Mouse (Mus musculus) T-helper 2 cell (primary cell): ENCODE data around the gene Ky.

ENCODE experiments used
- in situ Hi-C: fragments of 300-600 bp; cut with MboI, MseI; formaldehyde crosslinking; loops from one replicate; pipeline ENCODE4 v1.15.1; 2025; ENCODE audit warnings: high pct_unique_total_duplicates

Ky gene

GRCm38 (mm10) chr9:102501113-102501512 lies 4.4 kb upstream of the Ky start:
- in situ Hi-C loops = no loop called here

DNA sequence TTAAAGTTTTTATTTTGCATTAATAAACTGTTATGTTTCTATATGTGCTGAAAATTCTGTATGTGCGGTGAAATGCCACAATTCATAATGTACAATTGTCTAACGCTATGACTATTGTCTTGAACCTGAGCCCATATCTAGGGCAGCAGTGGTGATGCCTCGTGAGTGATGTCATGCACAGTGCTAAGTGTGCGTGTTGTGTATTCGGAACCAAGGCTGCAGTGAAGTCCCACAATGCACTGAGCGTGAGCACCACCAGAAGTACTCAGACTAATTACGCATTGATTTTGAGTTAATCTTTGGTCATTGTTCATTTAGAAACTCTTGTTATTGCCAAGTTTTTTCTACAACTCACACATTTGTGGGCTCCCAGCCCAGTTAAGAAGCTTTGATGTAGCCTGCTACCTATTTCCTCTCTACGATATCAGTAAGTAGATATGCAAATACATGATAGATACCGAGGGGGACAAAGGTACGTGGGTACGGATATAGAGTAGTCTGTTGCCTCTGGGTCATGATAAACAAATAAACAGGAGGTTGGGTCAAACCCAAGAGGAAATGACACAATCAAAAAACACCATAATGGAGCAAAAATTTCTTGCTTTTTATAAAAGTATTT lies 3.4 kb upstream of the Ky start:
- in situ Hi-C loops = no loop called here

DNA sequence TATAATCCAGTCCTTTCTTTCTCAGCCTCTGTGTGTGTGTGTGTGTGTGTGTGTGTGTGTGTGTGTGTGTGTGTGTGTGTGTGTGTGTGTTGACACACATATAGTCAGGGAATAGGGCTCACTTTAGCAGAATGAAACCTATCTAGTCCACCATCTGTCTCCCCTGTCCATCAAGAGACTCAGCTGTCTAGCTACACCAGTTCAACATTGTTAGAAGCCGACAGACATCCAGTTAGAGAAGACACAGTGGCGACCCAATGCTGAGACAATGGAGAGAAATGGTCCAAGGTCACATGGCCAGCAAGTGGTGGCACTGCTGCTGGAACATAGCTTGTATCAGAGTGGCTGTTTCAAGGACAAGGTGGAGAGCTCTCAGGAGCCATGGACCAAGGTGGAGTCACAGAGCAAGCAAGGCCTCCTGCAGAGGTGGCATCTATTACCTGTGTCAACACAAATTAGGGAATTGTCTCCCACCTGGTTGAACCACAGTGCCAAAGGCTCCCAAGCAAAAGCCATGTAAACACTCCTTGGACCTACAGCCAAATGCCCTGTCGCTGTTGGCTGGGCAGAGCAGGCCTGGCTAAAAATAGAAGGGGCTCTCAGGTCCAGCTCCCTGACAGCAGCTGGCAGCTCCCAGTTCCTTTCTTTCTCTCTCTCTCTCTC lies 703 bp upstream of the Ky start:
- in situ Hi-C loops = no loop called here

DNA sequence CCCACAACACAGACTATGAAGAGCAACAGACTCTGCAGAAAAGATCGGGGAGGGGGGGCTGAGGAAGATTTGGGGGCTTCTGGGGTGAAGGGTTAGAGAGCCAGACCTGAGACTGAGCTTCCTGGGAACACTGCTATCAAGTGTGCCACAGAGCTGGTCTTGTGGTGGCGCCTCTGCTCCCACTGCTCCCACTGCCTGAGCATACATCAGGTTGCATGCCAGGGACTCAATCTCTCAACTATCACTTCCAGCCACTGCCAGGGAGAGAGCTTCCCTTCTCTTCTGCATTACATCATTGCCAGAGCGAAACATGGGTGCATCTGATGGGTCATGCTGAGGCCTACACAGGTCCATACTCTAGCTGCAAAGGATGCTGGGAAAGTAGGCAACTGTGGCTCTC lies 2.8 kb downstream of the Ky start:
- in situ Hi-C loops = no loop called here

- in situ Hi-C loops = loop anchor here (10.0 kb wide), 1 partner anchor 107 kb away; no protein-coding TSS in a partner anchor
Observed at GRCm38 (mm10) chr9:102511423-102511822, 5.9 kb downstream of the Ky start.

GRCm38 (mm10) chr9:102513578-102513977 lies 8.0 kb downstream of the Ky start:
- in situ Hi-C loops = loop anchor here (10.0 kb wide), 1 partner anchor 109 kb away; no protein-coding TSS in a partner anchor

GRCm38 (mm10) chr9:102518443-102518842 lies 12.9 kb downstream of the Ky start:
- in situ Hi-C loops = loop anchor here (10.0 kb wide), 1 partner anchor 114 kb away; no protein-coding TSS in a partner anchor

- in situ Hi-C loops = no loop called here
Observed at GRCm38 (mm10) chr9:102521396-102521795, 15.8 kb downstream of the Ky start.

- in situ Hi-C loops = no loop called here
Observed at GRCm38 (mm10) chr9:102528106-102528505, 22.6 kb downstream of the Ky start.

DNA sequence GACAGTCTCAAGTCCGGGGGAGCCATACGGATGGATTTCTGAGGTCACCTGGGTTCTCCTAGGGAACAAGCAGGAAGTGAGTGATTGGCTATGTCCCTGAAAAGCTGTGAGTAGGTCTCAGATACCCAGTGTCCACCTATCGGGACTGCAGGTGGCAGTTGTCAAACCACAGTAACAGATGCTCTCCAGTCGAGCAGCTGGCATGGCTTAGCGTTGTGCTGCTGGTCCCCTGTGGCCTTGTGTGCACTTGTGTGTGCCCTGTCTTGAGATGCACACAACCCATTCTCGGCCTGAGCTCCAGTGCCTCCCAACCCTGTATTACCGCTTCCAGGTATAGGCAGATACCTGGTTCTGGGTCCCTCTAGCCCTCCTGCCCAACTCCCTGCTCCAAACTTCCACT lies 23.0 kb downstream of the Ky start:
- in situ Hi-C loops = no loop called here

- in situ Hi-C loops = no loop called here
Observed at GRCm38 (mm10) chr9:102529008-102529407, 23.5 kb downstream of the Ky start.

DNA sequence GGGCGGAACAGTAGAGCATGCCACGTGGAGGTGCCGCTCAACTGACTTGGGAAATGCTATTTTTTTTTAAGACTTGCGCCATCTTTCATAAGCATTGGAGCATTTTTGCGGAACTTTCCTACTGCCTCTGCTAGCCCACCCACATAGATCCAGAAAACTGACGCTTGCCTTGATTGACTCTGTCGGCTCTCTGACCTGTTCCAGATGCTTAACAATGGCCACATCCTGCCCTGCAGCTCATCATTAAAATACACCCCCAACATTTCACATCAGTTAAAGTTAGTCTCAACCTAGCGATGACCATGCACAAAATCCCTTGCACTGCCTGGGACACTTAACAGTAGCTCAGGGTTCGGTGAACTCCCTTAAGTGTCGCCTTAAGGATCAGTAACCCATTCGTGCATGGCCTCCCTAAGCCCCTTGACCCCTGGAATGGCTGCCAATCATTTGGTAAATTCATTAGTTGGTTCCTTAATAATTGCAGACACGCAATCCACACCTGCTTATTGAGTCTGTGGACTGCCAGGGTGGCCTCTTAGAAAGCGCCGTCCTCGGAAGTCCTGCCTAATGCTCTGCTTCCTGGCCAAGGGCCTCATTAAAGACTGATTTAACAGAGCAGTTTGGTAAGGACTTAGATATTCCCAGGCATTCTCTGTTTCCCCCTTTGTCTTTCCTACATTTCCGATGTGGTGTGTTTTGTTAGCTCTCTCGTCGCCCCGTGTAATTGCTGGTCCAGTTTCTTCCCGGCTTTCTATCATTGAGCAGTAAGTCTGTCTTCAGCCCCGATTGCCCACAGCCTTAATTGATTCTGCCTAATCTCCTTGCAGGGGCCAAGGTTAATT lies 25.7 kb downstream of the Ky start:
- in situ Hi-C loops = no loop called here

DNA sequence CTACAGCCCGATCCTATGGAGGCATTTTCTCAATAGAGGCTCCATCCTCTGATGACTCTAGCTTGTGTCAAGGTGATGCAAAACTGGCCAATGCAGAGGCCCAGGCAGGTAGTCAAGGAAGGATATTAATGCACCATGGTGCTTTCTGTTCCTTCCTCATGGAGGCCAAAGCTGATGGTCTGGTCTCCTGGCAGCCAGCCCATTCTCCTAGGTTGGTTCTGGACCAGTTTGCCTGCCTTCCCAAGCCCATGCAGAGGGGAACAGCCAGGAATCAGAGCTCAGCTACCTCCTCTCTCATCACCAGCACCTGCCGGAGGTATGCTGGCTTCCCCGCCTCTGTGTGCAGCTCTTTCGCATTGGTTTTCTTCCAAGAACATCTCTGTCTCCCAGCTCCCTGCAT lies 31.4 kb downstream of the Ky start:
- in situ Hi-C loops = no loop called here

DNA sequence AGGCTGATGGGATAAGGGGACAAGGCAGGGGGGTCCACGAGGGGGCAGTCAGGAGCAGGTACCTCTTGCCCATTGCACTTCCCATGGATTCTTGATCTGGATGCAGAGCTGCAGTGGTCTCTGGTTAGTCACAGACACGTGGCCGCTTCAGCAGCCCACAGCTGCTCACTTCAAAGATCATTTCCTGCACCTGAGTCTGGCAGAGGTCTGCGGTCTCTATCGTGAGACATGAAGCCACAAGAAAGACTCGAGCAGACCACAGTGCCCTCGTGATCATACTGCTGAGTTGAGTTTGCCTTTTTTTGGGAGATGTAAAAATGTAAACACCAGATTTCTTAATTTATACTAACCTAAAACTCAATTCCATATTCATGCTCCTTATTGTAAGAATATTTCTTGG lies 34.1 kb downstream of the Ky start:
- in situ Hi-C loops = no loop called here

DNA sequence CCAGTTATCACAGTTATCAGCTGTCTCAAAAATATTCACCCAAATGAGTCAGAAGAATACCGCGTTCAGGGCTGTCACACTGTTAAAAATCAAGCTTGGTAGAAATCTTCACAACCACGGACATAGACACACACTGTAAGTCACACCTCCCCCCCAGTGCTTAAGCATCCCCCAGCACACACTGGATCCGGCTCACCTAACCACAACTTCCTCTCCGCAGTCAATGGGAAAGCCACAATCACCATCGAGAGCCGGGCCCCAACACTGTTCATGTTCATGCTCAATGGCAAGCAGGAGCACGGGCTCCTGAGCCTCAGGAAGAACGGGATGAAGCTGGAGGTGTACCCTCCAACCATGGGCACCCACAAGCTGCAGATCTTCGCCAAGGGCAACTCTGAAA lies 36.1 kb downstream of the Ky start:
- in situ Hi-C loops = no loop called here

DNA sequence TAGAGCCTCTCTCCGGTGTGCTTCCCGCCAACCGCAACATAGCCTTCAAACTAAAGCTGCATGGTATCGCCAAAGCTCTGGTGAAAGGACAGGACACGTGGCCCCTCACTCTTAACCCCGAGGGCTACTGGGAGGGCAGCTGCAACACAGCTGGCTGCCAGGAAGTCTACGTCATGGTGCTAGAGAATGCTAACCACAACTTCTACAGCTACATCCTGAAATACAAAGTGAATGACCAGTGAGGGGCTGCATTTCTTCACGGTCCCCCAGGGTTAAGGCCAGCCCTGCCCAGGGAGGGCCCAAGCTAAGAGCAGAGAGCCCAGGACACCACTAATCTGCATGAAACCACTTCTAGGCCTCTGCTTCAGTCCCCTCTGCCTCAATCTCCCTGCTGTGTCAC lies 37.0 kb downstream of the Ky start:
- in situ Hi-C loops = no loop called here

DNA sequence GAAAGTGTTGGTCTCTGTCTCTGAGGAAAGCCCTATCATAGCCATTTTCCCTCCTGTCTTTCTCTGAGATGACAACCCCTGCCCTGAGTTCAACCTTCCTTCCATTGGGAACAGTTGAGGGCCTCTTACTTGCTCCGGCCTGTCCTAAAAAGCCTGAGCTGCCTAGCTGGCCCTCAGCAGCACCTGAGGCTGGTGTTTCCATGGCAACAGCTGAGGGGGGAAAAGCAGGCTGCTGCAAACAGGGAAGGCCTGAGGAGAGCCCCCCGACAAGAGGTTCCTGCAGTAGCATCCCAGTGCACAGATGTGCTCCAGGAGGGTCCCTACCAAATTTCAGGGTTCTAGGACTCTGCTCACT lies 38.2 kb downstream of the Ky start:
- in situ Hi-C loops = no loop called here

- in situ Hi-C loops = no loop called here
Observed at GRCm38 (mm10) chr9:102544116-102544772, 38.7 kb downstream of the Ky start.

DNA sequence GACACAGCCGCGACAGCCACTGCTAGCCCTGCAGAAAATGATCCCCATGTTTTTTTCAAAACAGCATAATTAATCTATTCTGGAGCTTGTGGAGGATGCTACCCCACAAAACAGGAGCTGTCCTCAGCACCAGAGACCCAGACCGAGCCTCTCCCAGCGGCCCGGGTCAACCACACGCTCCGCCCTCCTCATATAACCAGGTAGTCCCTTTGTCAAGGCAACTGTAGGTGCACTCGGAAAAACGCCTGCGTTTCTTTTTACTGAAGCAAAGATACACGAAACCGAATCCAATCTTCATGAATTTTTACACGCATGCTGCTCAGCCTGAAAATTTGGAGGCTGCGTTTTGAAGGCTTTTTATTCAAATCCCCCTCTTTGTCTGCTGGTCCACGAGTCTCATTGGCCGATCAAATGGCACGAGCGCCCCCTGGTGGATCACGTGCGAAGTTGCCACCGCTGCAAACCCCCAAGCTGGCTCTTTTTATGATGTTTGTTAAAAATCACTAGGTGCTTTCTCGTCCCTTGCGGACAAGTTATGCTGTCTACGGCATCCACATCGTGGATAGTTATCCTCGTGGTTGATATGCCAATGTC lies 39.3 kb downstream of the Ky start:
- in situ Hi-C loops = no loop called here

GRCm38 (mm10) chr9:102545406-102546255 lies 40.1 kb downstream of the Ky start:
- in situ Hi-C loops = no loop called here
